Mouse (Mus musculus): ENCODE results near the gene Ccn1. TPM values are rescaled to one million over a fixed set of nuclear protein-coding genes. Genes with fewer than 3 reads are reported as not detected.

Ccn1 gene
- polyA plus RNA-seq, 1 experiment from 2014 or later: 55.6 TPM

DNA sequence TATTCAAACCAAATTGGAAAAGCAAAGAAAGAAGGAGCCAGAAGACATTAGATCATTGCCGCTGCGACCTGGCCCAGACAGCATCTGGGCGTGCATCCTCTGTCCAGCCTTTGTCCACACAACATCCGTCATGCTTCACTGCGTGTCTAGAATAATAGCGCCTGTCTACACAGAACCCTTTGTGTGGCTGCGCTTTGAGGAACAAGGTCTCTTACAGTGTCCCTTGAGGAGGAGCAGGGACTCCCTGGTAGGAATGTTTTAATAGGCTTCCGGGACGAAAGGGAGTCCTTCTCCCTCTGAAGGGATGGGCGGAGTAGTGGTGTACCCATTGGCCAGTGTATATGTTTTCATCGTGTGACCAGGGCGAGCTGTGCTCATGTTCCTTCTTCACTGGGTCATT lies 26.7 kb downstream of the Ccn1 start:
- Histone ChIP-seq H3K27ac (ENCODE audit: low read depth, low read length) (no peak overlapping the region), H3K9me3 (replicated peaks; ENCODE audit: control insufficient read depth, low read length) (no peaks in the 10 kb centered on the region), H3K36me3 (ENCODE audit: control insufficient read depth, insufficient read depth, low read length) (no peaks in the 10 kb centered on the region), H3K27me3 (ENCODE audit: control insufficient read depth, insufficient read depth, low read length) (no peaks in the 10 kb centered on the region), H3K4me3 (ENCODE audit: low read depth, low read length) (no peak overlapping the region), H3K4me2 (no peak overlapping the region), H3K9ac (ENCODE audit: low read depth, low read length) (no peak overlapping the region), H3K4me1 (ENCODE audit: control insufficient read depth, insufficient read depth, low read length) (peaks cover 5% of the 10 kb centered on the region; the same call in 1 of the 2 replicates)
- 81% methylated on average over 12 of the region's 12 CpGs for WGBS (ENCODE audit: insufficient replicate concordance)
- ATAC-seq (replicated peaks; ENCODE audit: insufficient number of reproducible peaks, low FRiP score, low TSS enrichment): no peak

DNA sequence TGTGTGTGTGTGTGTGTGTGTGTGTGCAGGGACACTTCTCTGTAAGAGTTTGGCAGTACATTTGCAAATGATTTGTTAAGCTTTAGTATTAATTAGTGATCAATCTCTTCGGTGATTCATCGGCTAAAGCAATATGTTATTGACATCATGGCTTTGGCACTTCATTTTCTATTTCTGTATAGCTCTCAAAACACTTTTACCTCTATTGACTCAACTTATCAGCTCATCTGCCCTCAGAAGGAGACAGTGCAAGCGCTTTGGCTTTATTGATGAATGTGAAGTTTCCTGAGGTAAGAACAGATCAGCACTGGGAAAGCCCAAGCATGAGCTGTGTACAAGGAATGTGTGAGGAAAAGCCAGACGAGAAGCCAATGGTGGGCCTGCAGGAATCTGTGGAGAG lies 28.6 kb downstream of the Ccn1 start:
- Histone ChIP-seq H3K4me2 (no peak overlapping the region), H3K9ac (ENCODE audit: low read depth, low read length) (no peak overlapping the region), H3K4me3 (ENCODE audit: low read depth, low read length) (no peak overlapping the region), H3K27ac (ENCODE audit: low read depth, low read length) (no peak overlapping the region), H3K27me3 (ENCODE audit: control insufficient read depth, insufficient read depth, low read length) (no peaks in the 10 kb centered on the region), H3K36me3 (ENCODE audit: control insufficient read depth, insufficient read depth, low read length) (no peaks in the 10 kb centered on the region), H3K9me3 (replicated peaks; ENCODE audit: control insufficient read depth, low read length) (no peaks in the 10 kb centered on the region), H3K4me1 (ENCODE audit: control insufficient read depth, insufficient read depth, low read length) (peaks cover 5% of the 10 kb centered on the region; the same call in 1 of the 2 replicates)
- no peak for ATAC-seq (replicated peaks; ENCODE audit: insufficient number of reproducible peaks, low FRiP score, low TSS enrichment)
- WGBS (ENCODE audit: insufficient replicate concordance): 72% methylated on average over 4 of the region's 4 CpGs

DNA sequence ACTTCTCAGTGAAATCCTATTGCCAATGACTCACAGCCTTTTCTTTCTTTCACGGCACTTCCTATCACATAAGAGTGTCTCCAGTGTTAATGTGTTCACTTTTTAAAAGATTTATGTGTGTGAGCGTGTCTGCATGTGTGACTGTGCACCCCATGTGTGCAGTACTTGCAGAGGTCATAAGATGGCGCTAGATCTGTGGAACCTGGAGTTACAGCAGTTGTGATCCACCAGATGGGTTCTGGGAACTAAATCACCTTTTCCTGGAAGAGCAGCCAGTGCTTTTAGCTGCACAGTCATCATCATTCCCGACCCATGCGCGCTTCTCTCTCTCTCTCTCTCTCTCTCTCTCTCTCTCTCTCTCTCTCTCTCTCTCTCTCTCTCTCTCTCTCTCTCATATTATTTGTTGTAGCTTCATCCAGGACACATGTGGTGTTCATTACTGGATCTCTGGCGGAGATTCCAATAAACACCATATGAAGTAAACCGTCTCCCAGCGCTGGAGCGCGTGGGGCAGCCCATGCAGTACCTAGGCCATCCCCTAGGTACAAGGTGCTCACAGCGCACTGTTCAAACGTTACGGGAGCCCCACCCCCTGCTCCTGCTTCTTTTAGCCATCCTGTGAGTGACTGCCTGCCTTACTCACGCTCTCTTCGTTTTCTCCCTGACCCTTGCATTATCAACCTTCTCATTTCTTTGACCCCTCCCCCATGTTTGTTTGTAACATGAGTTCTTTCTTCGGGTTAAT lies 30.0 kb downstream of the Ccn1 start:
- Histone ChIP-seq H3K4me1 (ENCODE audit: control insufficient read depth, insufficient read depth, low read length) (peaks cover 9% of the 10 kb centered on the region; the same call in 1 of the 2 replicates), H3K9me3 (replicated peaks; ENCODE audit: control insufficient read depth, low read length) (no peaks in the 10 kb centered on the region), H3K9ac (ENCODE audit: low read depth, low read length) (no peak overlapping the region), H3K27ac (ENCODE audit: low read depth, low read length) (no peak overlapping the region), H3K4me3 (ENCODE audit: low read depth, low read length) (no peak overlapping the region), H3K36me3 (ENCODE audit: control insufficient read depth, insufficient read depth, low read length) (no peaks in the 10 kb centered on the region), H3K4me2 (no peak overlapping the region), H3K27me3 (ENCODE audit: control insufficient read depth, insufficient read depth, low read length) (no peaks in the 10 kb centered on the region)
- 87% methylated on average over 17 of the region's 17 CpGs for WGBS (ENCODE audit: insufficient replicate concordance)
- ATAC-seq (replicated peaks; ENCODE audit: insufficient number of reproducible peaks, low FRiP score, low TSS enrichment): no peak

DNA sequence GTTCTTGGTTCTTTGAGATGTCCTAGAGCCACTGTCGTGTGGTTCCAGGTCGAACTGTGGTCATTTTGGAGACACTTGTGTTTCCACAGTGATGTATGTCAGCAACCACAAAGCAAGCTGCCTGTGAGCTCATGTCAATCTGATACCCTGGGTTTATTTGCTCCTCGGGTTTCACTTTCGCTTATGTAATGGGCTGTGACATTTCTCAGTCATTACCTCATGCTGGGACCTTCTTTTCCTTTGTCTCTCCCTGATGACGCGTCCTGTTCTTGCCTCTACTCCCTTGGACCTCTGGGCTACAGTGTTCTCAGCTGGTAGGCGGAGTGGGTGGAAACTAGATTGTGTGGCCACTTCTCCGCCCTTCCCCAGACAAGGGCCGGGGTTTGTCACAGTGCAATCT lies 31.5 kb downstream of the Ccn1 start:
- H3K9me3 ChIP-seq (replicated peaks; ENCODE audit: control insufficient read depth, low read length): no peaks in the 10 kb centered on the region
- H3K27ac ChIP-seq (ENCODE audit: low read depth, low read length): no peak overlapping the region
- H3K4me3 ChIP-seq (ENCODE audit: low read depth, low read length): no peak overlapping the region
- no peaks in the 10 kb centered on the region for H3K27me3 ChIP-seq (ENCODE audit: control insufficient read depth, insufficient read depth, low read length)
- no peak overlapping the region for H3K9ac ChIP-seq (ENCODE audit: low read depth, low read length)
- 50% methylated on average over 9 of the region's 9 CpGs for WGBS (ENCODE audit: insufficient replicate concordance)
- no peaks in the 10 kb centered on the region for H3K36me3 ChIP-seq (ENCODE audit: control insufficient read depth, insufficient read depth, low read length)
- peaks cover 12% of the 10 kb centered on the region for H3K4me1 ChIP-seq (ENCODE audit: control insufficient read depth, insufficient read depth, low read length)
- H3K4me2 ChIP-seq: no peak overlapping the region
- ATAC-seq (replicated peaks; ENCODE audit: insufficient number of reproducible peaks, low FRiP score, low TSS enrichment): no peak

DNA sequence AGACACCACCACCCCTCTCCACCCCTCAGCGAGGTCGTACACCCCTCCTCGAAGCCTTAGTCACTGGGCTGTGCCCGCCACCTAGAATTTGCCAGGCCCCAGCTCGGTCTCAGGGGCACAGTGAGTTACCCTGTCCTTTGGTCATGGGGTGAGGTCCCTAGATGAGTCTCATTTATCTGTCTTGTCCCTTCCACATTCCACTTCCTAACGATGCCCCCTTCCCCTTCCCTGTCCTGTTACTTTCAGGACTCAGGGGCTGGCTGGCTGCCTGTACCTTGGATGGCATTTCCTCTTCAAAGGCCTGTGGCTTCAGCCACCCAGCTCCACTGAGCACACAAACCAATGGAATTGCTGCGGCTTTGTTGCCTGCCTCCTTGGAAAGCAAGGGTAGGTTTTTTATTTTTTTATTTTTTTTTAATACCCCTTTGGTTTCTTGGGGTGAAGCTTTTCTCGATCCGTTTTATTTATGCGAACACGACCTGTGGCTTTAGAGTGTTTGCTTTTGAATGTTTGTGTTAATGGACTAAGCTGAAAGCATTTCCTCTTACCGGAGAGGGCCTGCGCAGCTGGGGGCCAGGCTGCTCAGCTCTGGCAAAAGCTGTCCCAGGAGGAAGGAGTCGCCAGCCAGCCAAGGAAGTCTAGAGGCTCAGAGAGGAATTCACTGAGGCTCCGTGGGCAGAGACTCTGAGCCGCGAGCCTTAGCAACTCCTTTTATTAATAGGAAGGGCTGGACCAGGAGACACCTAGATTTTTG lies 35.2 kb downstream of the Ccn1 start:
- Histone ChIP-seq H3K4me3 (ENCODE audit: low read depth, low read length) (no peak overlapping the region), H3K9me3 (replicated peaks; ENCODE audit: control insufficient read depth, low read length) (no peaks in the 10 kb centered on the region), H3K9ac (ENCODE audit: low read depth, low read length) (peak overlapping the region; percentile 16; the same call in 1 of the 2 replicates), H3K27me3 (ENCODE audit: control insufficient read depth, insufficient read depth, low read length) (no peaks in the 10 kb centered on the region), H3K36me3 (ENCODE audit: control insufficient read depth, insufficient read depth, low read length) (no peaks in the 10 kb centered on the region), H3K4me2 (peak overlapping the region; percentile 38; the same call in 1 of the 2 replicates), H3K4me1 (ENCODE audit: control insufficient read depth, insufficient read depth, low read length) (peaks cover 10% of the 10 kb centered on the region), H3K27ac (ENCODE audit: low read depth, low read length) (peak overlapping the region; percentile 29; the same call in 1 of the 2 replicates)
- 21% methylated on average over 17 of the region's 17 CpGs for WGBS (ENCODE audit: insufficient replicate concordance)
- no peak for ATAC-seq (replicated peaks; ENCODE audit: insufficient number of reproducible peaks, low FRiP score, low TSS enrichment)

DNA sequence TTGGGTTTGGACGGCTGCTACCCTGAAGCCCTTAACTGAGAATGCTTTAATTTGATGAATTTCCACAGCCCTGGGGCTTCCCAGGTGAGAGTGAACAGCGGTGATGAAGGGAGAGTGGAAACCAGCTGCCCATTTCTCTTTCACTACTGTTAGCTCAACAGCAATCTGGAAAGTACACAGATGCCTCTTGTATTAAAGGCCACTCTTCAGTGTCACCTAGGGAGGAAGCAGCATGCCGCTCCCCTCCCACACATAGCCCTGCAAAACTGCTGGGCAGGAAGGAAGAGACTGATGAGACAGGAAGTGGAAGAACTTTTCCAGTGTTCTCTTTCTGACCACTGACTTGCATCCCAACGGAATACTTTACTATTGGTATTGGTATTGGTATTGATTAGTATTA lies 36.5 kb downstream of the Ccn1 start:
- Histone ChIP-seq H3K27ac (ENCODE audit: low read depth, low read length) (no peak overlapping the region), H3K4me3 (ENCODE audit: low read depth, low read length) (no peak overlapping the region), H3K36me3 (ENCODE audit: control insufficient read depth, insufficient read depth, low read length) (no peaks in the 10 kb centered on the region), H3K4me2 (no peak overlapping the region), H3K9me3 (replicated peaks; ENCODE audit: control insufficient read depth, low read length) (no peaks in the 10 kb centered on the region), H3K4me1 (ENCODE audit: control insufficient read depth, insufficient read depth, low read length) (peaks cover 10% of the 10 kb centered on the region), H3K27me3 (ENCODE audit: control insufficient read depth, insufficient read depth, low read length) (no peaks in the 10 kb centered on the region), H3K9ac (ENCODE audit: low read depth, low read length) (no peak overlapping the region)
- ATAC-seq (replicated peaks; ENCODE audit: insufficient number of reproducible peaks, low FRiP score, low TSS enrichment): no peak
- 73% methylated on average over 4 of the region's 4 CpGs for WGBS (ENCODE audit: insufficient replicate concordance)

DNA sequence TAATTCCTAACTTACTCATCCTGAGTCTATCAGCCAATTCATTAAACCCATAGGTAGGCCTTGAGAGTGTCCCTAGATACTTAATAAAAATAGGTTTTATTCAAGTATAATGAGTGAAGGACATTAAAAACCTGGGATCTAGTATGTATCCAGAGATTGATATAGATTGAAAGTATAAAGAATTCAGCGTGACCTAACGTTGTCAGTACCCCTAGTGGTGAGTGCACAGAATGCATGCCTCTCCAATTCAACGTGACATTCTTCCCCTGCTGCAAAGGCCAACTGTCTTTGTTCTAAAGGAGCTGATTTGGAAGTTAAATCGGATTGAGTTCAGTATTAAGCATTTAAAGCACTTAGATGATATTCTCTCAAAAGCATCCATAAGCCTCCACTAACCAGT lies 37.1 kb downstream of the Ccn1 start:
- no peak for ATAC-seq (replicated peaks; ENCODE audit: insufficient number of reproducible peaks, low FRiP score, low TSS enrichment)
- 34% methylated on average over 4 of the region's 4 CpGs for WGBS (ENCODE audit: insufficient replicate concordance)
- H3K4me3 ChIP-seq (ENCODE audit: low read depth, low read length): no peak overlapping the region
- no peak overlapping the region for H3K9ac ChIP-seq (ENCODE audit: low read depth, low read length)
- H3K27ac ChIP-seq (ENCODE audit: low read depth, low read length): no peak overlapping the region
- H3K4me2 ChIP-seq: no peak overlapping the region
- H3K9me3 ChIP-seq (replicated peaks; ENCODE audit: control insufficient read depth, low read length): no peaks in the 10 kb centered on the region
- peaks cover 10% of the 10 kb centered on the region for H3K4me1 ChIP-seq (ENCODE audit: control insufficient read depth, insufficient read depth, low read length)
- no peaks in the 10 kb centered on the region for H3K27me3 ChIP-seq (ENCODE audit: control insufficient read depth, insufficient read depth, low read length)
- no peaks in the 10 kb centered on the region for H3K36me3 ChIP-seq (ENCODE audit: control insufficient read depth, insufficient read depth, low read length)

DNA sequence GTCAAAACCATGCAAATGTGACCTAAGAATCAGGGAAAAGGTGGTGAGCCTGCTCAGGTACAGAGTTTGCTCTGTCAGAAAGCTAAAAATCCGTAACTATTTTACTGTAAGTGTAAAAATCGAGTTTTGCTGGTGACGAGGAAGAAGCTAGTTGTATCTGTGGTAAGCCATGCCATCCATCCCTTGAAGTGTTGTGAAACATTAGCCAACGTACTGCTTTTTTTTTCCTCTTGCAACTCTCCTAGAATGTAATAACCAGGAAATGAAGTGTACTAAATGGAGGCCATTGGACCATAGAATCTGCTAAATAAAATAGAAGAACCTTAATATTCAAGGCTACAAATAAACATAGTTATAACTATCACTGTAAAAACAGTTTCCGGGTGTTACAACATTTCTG lies 41.5 kb downstream of the Ccn1 start:
- no peak overlapping the region for H3K9ac ChIP-seq (ENCODE audit: low read depth, low read length)
- no peak overlapping the region for H3K4me3 ChIP-seq (ENCODE audit: low read depth, low read length)
- H3K4me2 ChIP-seq: no peak overlapping the region
- H3K9me3 ChIP-seq (replicated peaks; ENCODE audit: control insufficient read depth, low read length): no peaks in the 10 kb centered on the region
- no peaks in the 10 kb centered on the region for H3K27me3 ChIP-seq (ENCODE audit: control insufficient read depth, insufficient read depth, low read length)
- peaks cover 5% of the 10 kb centered on the region; the same call in 1 of the 2 replicates for H3K36me3 ChIP-seq (ENCODE audit: control insufficient read depth, insufficient read depth, low read length)
- 89% methylated on average over 5 of the region's 5 CpGs for WGBS (ENCODE audit: insufficient replicate concordance)
- no peaks in the 10 kb centered on the region for H3K4me1 ChIP-seq (ENCODE audit: control insufficient read depth, insufficient read depth, low read length)
- ATAC-seq (replicated peaks; ENCODE audit: insufficient number of reproducible peaks, low FRiP score, low TSS enrichment): no peak
- H3K27ac ChIP-seq (ENCODE audit: low read depth, low read length): no peak overlapping the region
